Mouse (Mus musculus): ENCODE measurements around the gene Apob.

GRCm38 (mm10) chr12:7990804-7991203, 13.4 kb downstream of the Apob start:
- TF ChIP-seq EP300 (IDR thresholded peaks at IDR 0.05; ENCODE audit: insufficient read depth, low read depth, low read length): no peak
- TF ChIP-seq POLR2A (IDR thresholded peaks at IDR 0.05; ENCODE audit: insufficient read depth, low read depth, low read length): no peak

Data from heart, adult 2 months (tissue).